Comparison of ENCODE assay signal across 8 mouse cellular contexts in genomic region chr16:8666452-8666851, GRCm38 (mm10). TPM values are rescaled to one million over a fixed set of nuclear protein-coding genes. Genes with fewer than 3 reads are reported as not detected.
DNase-seq lines count a peak whose midpoint lies in the region; ATAC-seq and TF ChIP-seq lines count a peak whose summit lies in the region.

No protein-coding gene starts in this region.

- no peak for TF ChIP-seq POLR2A in bone marrow, adult 2 months (IDR thresholded peaks at IDR 0.05; ENCODE audit: borderline replicate concordance, control insufficient read depth, low read depth, low read length)

- no peaks in the 10 kb centered on the region for H3K27me3 ChIP-seq in intestine, embryonic 16.5 days (replicated peaks; ENCODE audit: control insufficient read depth, insufficient read depth, low read length)
- H3K27me3 ChIP-seq in intestine, embryonic 15.5 days (replicated peaks) = no peaks in the 10 kb centered on the region

- no peak overlapping the region for H3K4me3 ChIP-seq in intestine, embryonic 16.5 days (ENCODE audit: low read length)
- no peak overlapping the region for H3K4me3 ChIP-seq in intestine, embryonic 15.5 days (replicated peaks)
- H3K4me3 ChIP-seq in bone marrow, adult 2 months (replicated peaks; ENCODE audit: control insufficient read depth, low read depth, low read length) = no peak overlapping the region

- H3K9me3 ChIP-seq in intestine, embryonic 16.5 days (ENCODE audit: control insufficient read depth, low read length) = no peaks in the 10 kb centered on the region
- H3K9me3 ChIP-seq in intestine, embryonic 15.5 days = no peaks in the 10 kb centered on the region

- 34% methylated on average over 2 of the region's 2 CpGs for WGBS in intestine, embryonic 16.5 days
- 36% methylated on average over 2 of the region's 2 CpGs for WGBS in intestine, embryonic 15.5 days
- WGBS in bone marrow, adult 2 months = 26% methylated on average over 2 of the region's 2 CpGs

- H3K36me3 ChIP-seq in intestine, embryonic 16.5 days (ENCODE audit: control insufficient read depth, insufficient read depth, low read length) = peaks cover 3% of the 10 kb centered on the region
- H3K36me3 ChIP-seq in intestine, embryonic 15.5 days = peaks cover 13% of the 10 kb centered on the region

- H3K4me2 ChIP-seq in intestine, embryonic 16.5 days (ENCODE audit: low read depth, low read length) = no peak overlapping the region
- no peak overlapping the region for H3K4me2 ChIP-seq in intestine, embryonic 15.5 days (replicated peaks)

- TF ChIP-seq CTCF in bone marrow, adult 2 months (IDR thresholded peaks at IDR 0.05; ENCODE audit: control insufficient read depth, insufficient read depth, low read length) = no peak

- peak overlapping the region; percentile 27; the same call in 1 of the 2 replicates for H3K9ac ChIP-seq in intestine, embryonic 16.5 days (ENCODE audit: low read depth, low read length)
- no peak overlapping the region for H3K9ac ChIP-seq in intestine, embryonic 15.5 days

- no peak for ATAC-seq in intestine, embryonic 16.5 days
- no peak for ATAC-seq in intestine, embryonic 15.5 days

- DNase-seq in heart, postnatal 4 days = peak; percentile 70
- DNase-seq in lung, postnatal 36 days = peak; percentile 89
- DNase-seq in cerebellum, adult 9-10 months = no peak
- no peak for DNase-seq in T-cell, adult 2 months (ENCODE audit: low spot score)
- no peak for DNase-seq in cerebellum, postnatal 4 days (ENCODE audit: low spot score in 2 of 2)

- H3K4me1 ChIP-seq in intestine, embryonic 16.5 days (ENCODE audit: control insufficient read depth, insufficient read depth, low read length) = peaks cover 49% of the 10 kb centered on the region
- peaks cover 55% of the 10 kb centered on the region for H3K4me1 ChIP-seq in intestine, embryonic 15.5 days (replicated peaks)
- peaks cover 7% of the 10 kb centered on the region; the same call in 1 of the 2 replicates for H3K4me1 ChIP-seq in bone marrow, adult 2 months (ENCODE audit: control insufficient read depth, insufficient read depth, low read length)

- H3K27ac ChIP-seq in intestine, embryonic 16.5 days (ENCODE audit: low read length) = no peak overlapping the region
- H3K27ac ChIP-seq in intestine, embryonic 15.5 days = no peak overlapping the region
- H3K27ac ChIP-seq in bone marrow, adult 2 months (ENCODE audit: control insufficient read depth, insufficient read depth, low read depth, low read length, poor library complexity) = peak overlapping the region; percentile 63

RNA-seq across cellular contexts. Expression of gene Carhsp1, which starts 5.5 kb away (rescaled TPM):
- polyA plus RNA-seq in intestine, embryonic 16.5 days (2015; fragmentation: Nextera tagmentation; extraction: Ambion mirVana) = 85.0 and 89.4 TPM in 2 replicates
- 89.8 and 90.4 TPM in 2 replicates for polyA plus RNA-seq in intestine, embryonic 15.5 days (2015; fragmentation: Nextera tagmentation; extraction: Ambion mirVana)
- 66.5 and 76.5 TPM in 2 replicates for polyA plus RNA-seq in bone marrow, adult 2 months (2011; ENCODE audit: insufficient read depth, insufficient read length, low replicate concordance, missing spikeins)
- 10 to 100 TPM; 52.8 to 56.0 TPM for total RNA-seq in heart, postnatal 4 days (2021)

RNA-seq across cellular contexts. Expression of gene Gm5767, which starts 14.1 kb away (rescaled TPM):
- not detected in 2 replicates for polyA plus RNA-seq in intestine, embryonic 16.5 days (2015; fragmentation: Nextera tagmentation; extraction: Ambion mirVana)
- not detected in 2 replicates for polyA plus RNA-seq in intestine, embryonic 15.5 days (2015; fragmentation: Nextera tagmentation; extraction: Ambion mirVana)
- polyA plus RNA-seq in bone marrow, adult 2 months (2011; ENCODE audit: insufficient read depth, insufficient read length, low replicate concordance, missing spikeins) = not detected in 2 replicates
- total RNA-seq in heart, postnatal 4 days (2021) = not detected

RNA-seq across cellular contexts. Expression of gene Tmem186, which starts 28.9 kb away (rescaled TPM):
- polyA plus RNA-seq in intestine, embryonic 16.5 days (2015; fragmentation: Nextera tagmentation; extraction: Ambion mirVana) = 23.9 and 24.2 TPM in 2 replicates
- 22.0 and 22.2 TPM in 2 replicates for polyA plus RNA-seq in intestine, embryonic 15.5 days (2015; fragmentation: Nextera tagmentation; extraction: Ambion mirVana)
- polyA plus RNA-seq in bone marrow, adult 2 months (2011; ENCODE audit: insufficient read depth, insufficient read length, low replicate concordance, missing spikeins) = 8.0 TPM in 2 replicates
- total RNA-seq in heart, postnatal 4 days (2021) = 10 to 100 TPM; 12.7 to 13.1 TPM

RNA-seq across cellular contexts. Expression of gene Pmm2, which starts 29.0 kb away (rescaled TPM):
- 126 and 128 TPM in 2 replicates for polyA plus RNA-seq in intestine, embryonic 16.5 days (2015; fragmentation: Nextera tagmentation; extraction: Ambion mirVana)
- polyA plus RNA-seq in intestine, embryonic 15.5 days (2015; fragmentation: Nextera tagmentation; extraction: Ambion mirVana) = 92.0 and 98.9 TPM in 2 replicates
- polyA plus RNA-seq in bone marrow, adult 2 months (2011; ENCODE audit: insufficient read depth, insufficient read length, low replicate concordance, missing spikeins) = 23.4 and 41.4 TPM in 2 replicates
- total RNA-seq in heart, postnatal 4 days (2021) = 10 to 100 TPM; 36.5 to 39.0 TPM

Comparison
In these comparisons a context has a peak if more than half of its experiments do, and no peak if none do; other contexts are left out.
1. DNase-seq: peak in heart, postnatal 4 days (single experiment) and lung, postnatal 36 days (single experiment); none in cerebellum, adult 9-10 months (single experiment), T-cell, adult 2 months (single experiment) and cerebellum, postnatal 4 days (0 of 2).